Mouse (Mus musculus): Measurements from ENCODE around the gene Nr1d1.
"Not testable (repeated sequence)": the region's sequence is repeated elsewhere in the genome, so short reads cannot be mapped to it uniquely, and the experiment has no call there.

The Nr1d1 gene

DNA sequence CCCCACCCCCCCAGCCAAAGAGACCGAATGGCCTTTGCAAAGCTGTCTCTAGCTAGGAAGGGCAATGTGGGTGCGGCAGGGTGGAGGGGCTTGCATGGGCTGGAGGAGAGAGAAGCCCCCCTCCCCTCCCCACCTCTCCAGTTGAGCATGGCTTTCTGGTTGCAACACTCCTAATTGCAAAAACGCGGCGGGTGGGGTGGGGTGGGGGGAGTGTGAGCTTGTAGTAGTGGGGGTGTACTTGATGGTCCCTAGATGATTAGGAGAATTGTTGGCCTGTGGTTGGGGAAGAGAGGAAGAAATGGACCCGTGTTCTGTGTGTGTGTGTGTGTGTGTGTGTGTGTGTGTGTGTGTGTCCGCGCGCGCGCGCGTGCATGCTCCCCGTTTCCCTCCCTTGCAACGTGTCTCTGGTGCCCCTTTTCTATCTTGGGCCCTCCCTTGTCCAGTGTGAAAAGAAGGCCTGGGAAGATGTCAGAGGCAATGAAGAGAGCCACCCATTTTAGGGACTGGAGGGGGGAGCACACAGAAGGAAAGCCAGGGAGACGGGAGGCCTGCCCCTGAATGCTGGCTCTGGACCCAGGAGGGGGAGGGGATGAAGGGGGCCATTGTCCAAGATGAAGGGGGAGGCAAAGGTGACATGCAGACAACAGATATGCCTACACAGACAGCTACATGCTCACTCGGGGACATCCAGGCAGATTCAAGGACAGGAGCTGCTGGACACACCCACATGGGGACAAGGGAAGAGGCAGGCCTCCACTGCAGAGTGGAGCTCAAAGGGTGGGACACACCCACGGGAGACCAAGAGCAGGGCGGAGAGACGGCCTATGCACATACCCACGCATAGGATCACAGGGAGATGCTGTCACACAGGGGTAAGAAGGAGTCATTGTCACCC, 32.5 kb downstream of the Nr1d1 start:
- ChIA-PET POLR2A (interaction anchor here (0.6 to 7.3 kb wide), 62 partner anchors 7 to 156 kb away, joined by 3 to 46 read pairs (median 5); partner anchors contain the start of genes Med24 (in 2 of the 4), Nr1d1 (in 2 of the 4), Msl1 (in 1 of the 4) and Ormdl3 (in 1 of the 4)), CTCF (interaction anchor here (0.6 to 8.2 kb wide), 35 partner anchors 11 to 1653 kb away, joined by 3 to 76 read pairs (median 6); partner anchors contain the start of gene Psmd3 (in 1 of the 4))

DNA sequence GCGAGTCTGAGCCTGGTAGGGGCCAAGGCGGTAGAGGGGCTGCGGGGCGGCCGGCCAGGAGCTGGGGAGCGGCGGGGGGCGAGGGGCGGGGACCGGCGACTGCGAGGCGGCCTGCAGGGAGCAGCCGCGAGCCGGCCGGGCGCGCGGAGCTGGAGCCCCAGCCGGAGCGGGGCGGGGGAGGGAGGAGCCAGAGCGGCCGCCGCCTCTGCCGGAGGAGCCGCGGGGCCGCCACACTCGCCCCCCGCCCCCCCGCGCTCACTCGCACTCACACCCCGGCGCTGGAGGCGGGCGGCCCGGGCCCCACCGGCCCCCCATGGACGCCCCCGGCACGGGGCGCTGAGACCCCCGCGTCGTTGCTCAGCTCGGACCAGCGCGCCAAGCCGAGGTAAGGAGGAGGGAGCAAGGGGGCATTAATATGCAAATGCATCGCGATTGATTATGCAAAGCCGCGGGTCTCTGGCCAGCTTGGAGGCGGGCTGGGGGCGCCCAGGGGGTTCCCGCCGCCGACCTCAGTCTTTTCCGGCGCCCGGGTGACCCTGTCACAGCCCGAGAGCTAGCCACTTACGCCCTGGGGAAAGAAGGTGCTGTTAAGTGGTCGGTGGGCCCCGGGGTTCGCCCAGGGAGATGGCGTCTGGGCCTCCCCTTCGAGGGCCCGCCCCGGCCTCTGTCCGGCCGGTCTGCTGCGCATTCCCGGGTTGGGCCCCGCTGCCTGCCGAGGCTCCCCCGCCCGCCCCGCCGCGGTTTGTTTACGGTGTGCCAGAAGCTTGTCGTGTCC, 33.3 kb downstream of the Nr1d1 start:
- ChIA-PET CTCF (interaction anchor here (0.6 to 8.2 kb wide), 57 partner anchors 8 to 1653 kb away, joined by 3 to 76 read pairs (median 5); partner anchors contain the start of genes Csf3 (in 2 of the 4), Nr1d1 (in 1 of the 4), Psmd3 (in 1 of the 4) and Rapgefl1 (in 1 of the 4)), POLR2A (interaction anchor here (0.5 to 7.3 kb wide), 57 partner anchors 9 to 1958 kb away, joined by 3 to 46 read pairs (median 5); partner anchors contain the start of genes Med24 (in 2 of the 4), Nr1d1 (in 2 of the 4), Cdc6 (in 1 of the 4) and Msl1 (in 1 of the 4))

DNA sequence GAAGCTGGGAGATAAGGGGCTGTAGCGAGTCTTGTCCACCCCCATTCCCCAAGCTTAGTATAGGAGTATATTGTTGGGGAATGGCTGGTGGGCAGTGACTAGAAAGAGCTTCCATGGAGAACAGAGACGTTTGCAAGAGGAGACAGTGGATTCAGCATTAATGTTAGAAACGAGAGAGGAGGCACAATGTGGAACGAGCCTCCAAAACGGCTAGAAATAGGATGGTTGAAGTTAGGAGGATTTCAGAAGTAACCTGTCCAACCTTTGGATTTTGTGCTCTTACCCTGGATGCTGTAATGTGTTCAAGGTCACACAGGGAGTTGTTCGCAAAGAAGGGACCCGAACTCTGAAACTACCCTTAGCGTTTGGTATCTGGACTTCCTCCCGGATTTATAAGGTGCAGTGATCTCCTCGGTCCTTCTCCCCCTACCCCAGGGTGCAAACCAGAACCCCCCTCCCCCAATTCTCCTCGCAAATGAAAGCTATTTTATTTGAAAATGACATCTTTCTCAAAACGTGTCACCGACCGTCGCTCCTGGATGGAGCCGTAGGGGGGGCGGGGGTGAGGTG, 34.0 kb downstream of the Nr1d1 start:
- POLR2A ChIA-PET: interaction anchor here (0.5 to 7.3 kb wide), 61 partner anchors 7 to 426 kb away, joined by 3 to 46 read pairs (median 6); partner anchors contain the start of genes Med24 (in 2 of the 4), Nr1d1 (in 2 of the 4), Cdc6 (in 1 of the 4) and Msl1 (in 1 of the 4)
- CTCF ChIA-PET: interaction anchor here (0.5 to 8.2 kb wide), 51 partner anchors 9 to 716 kb away, joined by 3 to 76 read pairs (median 5); partner anchors contain the start of genes Csf3 (in 2 of the 4), Nr1d1 (in 1 of the 4), Psmd3 (in 1 of the 4) and Rapgefl1 (in 1 of the 4)

DNA sequence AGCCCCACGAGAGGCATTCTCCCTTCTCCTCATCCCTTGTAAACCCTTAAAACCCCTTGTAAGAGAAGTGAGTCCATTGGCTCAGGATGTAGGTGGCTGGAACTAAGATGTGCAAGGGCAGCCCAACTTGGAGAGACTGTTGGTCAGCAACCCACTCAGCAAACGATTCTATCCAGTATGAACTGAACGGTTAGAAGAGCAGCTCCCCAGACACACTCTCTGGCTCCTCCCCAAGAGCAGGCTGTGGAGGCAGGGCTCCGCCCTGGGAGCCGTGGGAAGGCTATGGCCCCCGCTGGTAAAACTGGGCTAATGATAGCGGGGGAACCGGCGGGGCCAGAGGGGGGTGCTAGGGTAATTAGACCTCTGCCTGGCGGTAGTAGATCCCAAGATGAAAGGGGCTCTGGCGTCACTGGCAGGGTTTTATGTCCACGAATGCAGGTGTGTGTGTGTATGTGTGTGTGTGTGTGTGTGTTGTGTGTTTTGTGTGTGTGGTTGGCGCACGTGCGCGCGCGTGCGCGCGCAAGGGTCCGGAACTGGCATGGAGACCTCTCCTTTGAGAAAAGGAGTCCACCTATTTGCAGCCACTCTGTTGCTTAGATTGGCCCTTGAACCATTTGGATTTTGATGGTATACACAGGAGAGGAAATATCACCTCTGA, 34.6 kb downstream of the Nr1d1 start, which contains the start of gene Thra:
Gene Thra, plus strand, starts transcription at position 246 of the 658 bp plus-strand sequence.
- CTCF ChIA-PET: interaction anchor here (0.5 to 8.2 kb wide), 34 partner anchors 10 to 1266 kb away, joined by 3 to 76 read pairs (median 6); partner anchors contain the start of genes Nr1d1 (in 1 of the 4) and Rapgefl1 (in 1 of the 4)

DNA sequence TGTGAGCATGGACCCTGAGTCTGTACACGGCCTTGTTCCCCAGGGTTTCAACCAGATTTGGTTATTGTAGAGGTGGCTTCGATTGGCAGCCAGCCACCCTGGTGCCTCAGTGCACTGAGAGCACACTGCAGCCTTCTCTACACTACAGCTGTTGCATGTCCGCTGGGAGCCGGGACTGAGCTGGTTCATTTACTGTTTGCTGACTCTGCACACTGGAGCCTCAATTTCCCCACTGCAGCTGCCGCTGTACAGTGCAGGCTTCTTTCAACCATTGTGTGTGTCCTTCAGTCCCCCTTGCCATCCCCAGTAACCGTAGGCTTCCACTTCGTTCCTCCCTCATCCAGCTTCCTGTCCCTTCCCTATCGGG, 35.1 kb downstream of the Nr1d1 start:
- ChIA-PET POLR2A (interaction anchor here in 3 of 4 experiments (0.8 to 7.3 kb wide), 33 partner anchors 9 to 153 kb away, joined by 3 to 46 read pairs (median 6); partner anchors contain the start of genes Med24 (in 2 of the 3), Msl1 (in 1 of the 3), Nr1d1 (in 1 of the 3) and Ormdl3 (in 1 of the 3)), CTCF (interaction anchor here (0.5 to 8.2 kb wide), 15 partner anchors 13 to 1265 kb away, joined by 3 to 76 read pairs (median 13); no protein-coding TSS in a partner anchor)

More for the DNA sequence above, 34.6 kb downstream of the Nr1d1 start, which contains the start of gene Thra:
- POLR2A ChIA-PET: interaction anchor here in 3 of 4 experiments (0.5 to 7.3 kb wide), 49 partner anchors 8 to 295 kb away, joined by 3 to 46 read pairs (median 7); partner anchors contain the start of genes Med24 (in 2 of the 3), Nr1d1 (in 2 of the 3), Cdc6 (in 1 of the 3) and Msl1 (in 1 of the 3)

DNA sequence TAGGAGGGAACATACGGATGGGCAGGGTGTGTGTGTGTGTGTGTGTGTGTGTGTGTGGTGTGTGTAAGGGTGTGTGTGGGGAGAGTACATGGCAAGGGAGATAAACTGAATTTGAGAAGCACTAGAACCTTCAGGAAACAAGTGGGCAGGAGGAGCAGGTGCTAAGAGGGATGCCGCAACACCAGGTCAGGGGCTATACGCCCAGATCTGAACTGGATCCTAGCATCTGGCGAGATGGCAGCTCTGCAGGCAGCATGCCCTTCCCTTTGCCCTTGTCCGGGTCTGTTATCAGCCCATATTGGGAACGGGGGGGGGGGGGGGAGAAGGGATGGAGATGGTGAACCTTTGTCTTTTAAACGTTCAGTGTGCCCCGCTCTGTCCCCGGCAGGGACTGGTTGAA, 36.2 kb downstream of the Nr1d1 start:
- ChIA-PET CTCF (interaction anchor here in 3 of 4 experiments (0.5 to 8.2 kb wide), 16 partner anchors 15 to 866 kb away, joined by 3 to 76 read pairs (median 4); partner anchors contain the start of gene Wipf2 (in 1 of the 3)), POLR2A (interaction anchor here in 3 of 4 experiments (0.6 to 7.3 kb wide), 37 partner anchors 8 to 678 kb away, joined by 3 to 46 read pairs (median 5); partner anchors contain the start of genes Med24 (in 2 of the 3), Nr1d1 (in 2 of the 3), Msl1 (in 1 of the 3) and Ormdl3 (in 1 of the 3))

DNA sequence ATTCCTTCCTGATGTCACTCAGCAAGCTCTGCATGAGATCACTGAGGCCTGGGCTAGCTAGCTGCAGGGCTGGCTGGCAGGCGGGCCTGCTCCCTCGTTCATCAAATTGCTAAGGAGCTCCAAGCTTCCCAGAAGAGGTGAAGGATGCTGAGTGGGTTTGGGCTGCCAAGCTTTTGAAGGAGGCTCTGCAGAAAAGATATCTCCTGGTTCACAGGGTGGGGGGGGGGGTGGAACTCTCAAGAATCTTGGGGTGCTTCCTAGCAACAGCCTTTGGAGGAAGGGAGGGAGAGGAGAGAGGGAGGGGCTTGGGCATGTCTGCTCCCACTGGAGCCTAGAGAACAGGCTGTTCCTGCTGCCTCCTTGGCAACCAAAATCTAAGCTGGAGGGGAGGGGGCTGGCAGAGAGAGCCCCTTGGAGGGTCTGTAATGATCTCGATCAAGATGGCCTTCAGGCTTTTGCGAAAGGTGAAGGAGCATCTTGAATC, 36.7 kb downstream of the Nr1d1 start:
- CTCF ChIA-PET: interaction anchor here in 3 of 4 experiments (0.5 to 8.2 kb wide), 17 partner anchors 16 to 866 kb away, joined by 3 to 76 read pairs (median 4); partner anchors contain the start of gene Wipf2 (in 1 of the 3)
- POLR2A ChIA-PET: interaction anchor here in 3 of 4 experiments (0.6 to 7.3 kb wide), 38 partner anchors 8 to 678 kb away, joined by 3 to 46 read pairs (median 5); partner anchors contain the start of genes Nr1d1 (in 2 of the 3), Med24 (in 1 of the 3), Msl1 (in 1 of the 3) and Psmd3 (in 1 of the 3)

DNA sequence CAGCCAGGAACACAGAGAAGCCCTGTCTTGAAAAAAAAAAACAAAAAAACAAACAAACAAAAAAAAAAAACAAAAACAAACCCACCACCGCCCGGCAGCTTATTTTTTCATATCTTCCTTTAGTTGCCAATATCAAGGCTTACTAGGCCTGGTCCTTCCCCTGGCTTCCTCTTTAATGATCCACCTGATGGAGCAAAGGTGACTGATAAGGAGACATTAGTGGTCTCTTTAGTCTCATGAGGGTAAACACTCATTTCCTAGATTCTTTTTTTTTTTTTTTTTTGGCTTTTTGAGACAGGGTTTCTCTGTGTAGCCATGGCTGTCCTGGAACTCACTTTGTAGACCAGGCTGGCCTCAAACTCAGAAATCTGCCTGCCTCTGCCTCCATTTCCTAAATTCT, 37.9 kb downstream of the Nr1d1 start:
- POLR2A ChIA-PET: interaction anchor here in 2 of 4 experiments (0.6 to 2.5 kb wide), 5 partner anchors 10 to 50 kb away, joined by 3 to 8 read pairs (median 4); partner anchors contain the start of gene Nr1d1 (in 1 of the 2)
- CTCF ChIA-PET: not testable (repeated sequence)

DNA sequence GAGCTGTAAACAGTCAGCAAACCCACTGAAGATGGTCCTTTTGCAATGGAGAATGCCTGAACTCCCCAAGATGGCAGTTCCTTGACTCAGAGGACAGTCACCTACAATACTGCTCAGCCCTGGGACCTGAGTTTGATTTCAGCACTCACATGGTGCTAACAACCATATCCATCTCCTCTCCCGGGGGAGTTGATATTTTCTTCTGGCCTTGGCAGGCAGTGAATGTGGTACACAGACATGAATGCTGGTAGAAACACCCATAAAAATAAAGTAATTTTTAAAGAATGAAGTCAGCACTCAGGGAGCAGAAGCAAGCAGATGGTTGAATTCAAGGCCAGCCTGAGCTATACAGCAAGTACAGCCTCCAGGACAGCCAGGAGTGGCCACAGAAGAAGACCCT, 39.0 kb downstream of the Nr1d1 start:
- CTCF ChIA-PET: interaction anchor here in 3 of 4 experiments (0.6 to 1.4 kb wide), 7 partner anchors 18 to 187 kb away, joined by 3 to 9 read pairs (median 4); no protein-coding TSS in a partner anchor

DNA sequence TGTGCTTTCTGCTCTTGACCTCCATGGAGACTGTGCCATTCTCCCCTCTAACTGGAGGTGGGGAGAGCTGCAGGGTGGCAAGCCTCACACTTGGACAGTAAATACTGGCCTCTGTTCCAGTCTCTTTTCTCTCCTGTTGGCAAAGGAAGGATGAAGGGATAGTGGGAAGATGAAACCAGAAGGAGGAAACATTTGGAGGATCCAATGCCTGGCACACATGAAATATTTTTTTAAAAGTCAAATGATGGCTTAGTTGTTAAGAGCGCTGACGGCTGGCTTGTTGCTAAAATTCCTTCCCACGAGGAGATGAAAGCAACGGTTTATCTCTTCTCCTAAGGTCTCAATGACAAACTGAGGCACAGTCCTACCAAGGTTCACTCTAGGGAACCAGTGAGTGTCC, 40.0 kb downstream of the Nr1d1 start:
- ChIA-PET CTCF (interaction anchor here (0.5 to 1.4 kb wide), 9 partner anchors 17 to 307 kb away, joined by 3 to 9 read pairs (median 3); partner anchors contain the start of gene Nr1d1 (in 1 of the 4)), POLR2A (interaction anchor here (0.5 to 1.6 kb wide), 10 partner anchors 8 to 685 kb away, joined by 3 to 9 read pairs (median 4); partner anchors contain the start of gene Psmd3 (in 1 of the 4))

More for the DNA sequence above, 39.0 kb downstream of the Nr1d1 start:
- POLR2A ChIA-PET: interaction anchor here in 3 of 4 experiments (0.7 to 1.6 kb wide), 14 partner anchors 7 to 394 kb away, joined by 3 to 9 read pairs (median 3); partner anchors contain the start of gene Nr1d1 (in 1 of the 3)

DNA sequence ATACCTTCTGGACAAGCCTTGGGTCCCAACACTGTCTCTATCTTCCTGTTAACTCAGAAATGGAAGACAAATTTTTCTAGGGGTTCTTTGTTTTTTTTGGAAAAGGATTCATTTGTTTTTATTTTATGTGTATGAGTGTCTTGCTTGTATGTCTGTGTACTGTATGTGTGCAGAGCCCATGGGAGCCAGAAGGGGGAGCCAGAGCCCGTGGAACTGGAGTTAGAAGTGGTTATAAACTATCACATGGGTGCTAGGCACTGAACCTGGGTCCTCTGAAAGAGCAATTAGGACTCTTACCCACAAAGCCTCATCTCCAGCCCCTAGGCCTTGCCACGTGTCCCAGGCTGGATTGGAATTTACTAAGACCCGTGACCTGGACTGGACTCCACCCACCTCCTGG, 41.1 kb downstream of the Nr1d1 start:
- CTCF ChIA-PET: interaction anchor here in 1 of 4 experiments (1.0 kb wide), 1 partner anchor 20 kb away, joined by 3 read pairs; no protein-coding TSS in a partner anchor
- POLR2A ChIA-PET: interaction anchor here in 2 of 4 experiments (0.6 to 1.4 kb wide), 3 partner anchors 10 to 273 kb away, joined by 4 to 5 read pairs (median 4); partner anchors contain the start of gene Psmd3 (in 1 of the 2)

DNA sequence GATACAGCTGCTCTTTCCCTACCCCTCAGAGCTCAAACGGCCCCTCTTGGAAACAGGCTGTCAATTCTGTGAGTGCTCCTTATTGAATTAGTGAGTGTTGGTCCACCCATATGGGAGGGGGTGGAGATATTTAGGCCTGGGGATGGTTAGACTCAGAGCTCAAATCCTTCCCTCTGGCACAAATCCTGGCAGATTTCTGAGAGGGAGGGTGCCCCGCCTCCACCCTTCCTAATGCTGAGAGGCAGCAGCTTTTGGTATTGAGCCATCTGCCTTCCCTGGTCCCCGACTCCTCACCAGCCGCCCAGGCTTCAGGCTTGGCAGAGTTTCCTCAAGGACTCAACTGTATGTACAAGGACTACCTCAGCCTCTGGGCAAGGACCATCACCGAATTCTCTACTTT, 44.0 kb downstream of the Nr1d1 start:
- CTCF ChIA-PET: interaction anchor here in 3 of 4 experiments (0.5 to 3.7 kb wide), 13 partner anchors 10 to 1433 kb away, joined by 3 to 13 read pairs (median 5); partner anchors contain the start of gene Thra (in 1 of the 3)

DNA sequence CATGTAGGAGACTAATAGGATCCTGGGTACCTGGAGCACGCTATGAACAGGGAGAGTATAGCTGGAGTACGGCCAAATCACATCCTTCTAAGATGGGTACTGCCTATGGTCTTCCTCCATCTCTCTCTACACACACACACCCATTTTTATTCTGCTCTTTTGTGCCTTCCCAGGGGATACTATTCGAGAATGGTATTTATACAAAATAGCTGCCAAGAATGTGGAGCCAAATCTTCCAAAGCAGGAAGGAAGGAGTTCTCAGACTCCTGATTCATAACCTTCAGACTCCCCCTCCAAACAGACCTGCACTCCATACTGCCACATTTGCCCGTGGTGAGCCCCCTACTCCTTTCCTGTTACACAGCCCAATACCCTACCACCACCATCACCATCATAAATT, 44.4 kb downstream of the Nr1d1 start:
- ChIA-PET POLR2A (interaction anchor here in 2 of 4 experiments (0.6 to 2.5 kb wide), 16 partner anchors 8 to 59 kb away, joined by 3 to 14 read pairs (median 5); partner anchors contain the start of gene Thra (in 1 of the 2)), CTCF (interaction anchor here in 3 of 4 experiments (0.5 to 3.7 kb wide), 12 partner anchors 9 to 1433 kb away, joined by 3 to 13 read pairs (median 6); partner anchors contain the start of gene Thra (in 1 of the 3))

More for the DNA sequence above, 44.0 kb downstream of the Nr1d1 start:
- POLR2A ChIA-PET: interaction anchor here in 3 of 4 experiments (0.6 to 2.5 kb wide), 15 partner anchors 9 to 58 kb away, joined by 3 to 14 read pairs (median 5); partner anchors contain the start of gene Thra (in 1 of the 3)

DNA sequence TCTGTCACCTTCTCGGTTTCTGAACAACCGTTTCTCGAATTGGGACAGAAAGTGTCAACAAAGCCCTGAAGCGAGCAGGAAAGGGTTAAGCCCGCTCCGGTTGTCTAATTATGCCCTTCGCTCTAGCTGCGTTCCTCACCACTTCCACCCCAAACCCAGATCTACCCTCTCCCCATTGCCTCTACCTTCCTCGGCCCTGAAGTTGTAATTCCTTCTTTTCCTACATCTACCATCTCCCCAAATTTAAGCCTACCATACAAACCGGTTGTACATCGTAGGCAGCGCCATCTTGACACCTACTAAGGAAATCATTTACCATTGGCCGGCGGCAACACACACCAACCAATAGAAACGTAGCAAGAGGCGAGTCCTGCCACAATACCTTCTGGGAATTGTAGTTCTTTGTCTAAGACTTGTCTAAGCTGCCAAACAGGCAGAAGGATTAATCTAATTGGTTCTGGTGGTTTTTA, 46.0 kb downstream of the Nr1d1 start, which contains the start of gene Med24:
Gene Med24, minus strand, starts transcription at position 317 of the 470 bp plus-strand sequence.
- POLR2A ChIA-PET: interaction anchor here (0.7 to 2.2 kb wide), 19 partner anchors 8 to 216 kb away, joined by 3 to 12 read pairs (median 4); partner anchors contain the start of gene Thra (in 2 of the 4)
- CTCF ChIA-PET: interaction anchor here in 2 of 4 experiments (0.7 to 1.7 kb wide), 5 partner anchors 9 to 58 kb away, joined by 3 to 8 read pairs (median 5); no protein-coding TSS in a partner anchor

Measured in embryonic stem cell, embryonic (primary cell).